Mouse (Mus musculus): ENCODE data around the gene Ano2. TPM values are rescaled to one million over a fixed set of nuclear protein-coding genes. Genes with fewer than 3 reads are reported as not detected.

The Ano2 gene
- polyA plus RNA-seq, 1 experiment: not detected

DNA sequence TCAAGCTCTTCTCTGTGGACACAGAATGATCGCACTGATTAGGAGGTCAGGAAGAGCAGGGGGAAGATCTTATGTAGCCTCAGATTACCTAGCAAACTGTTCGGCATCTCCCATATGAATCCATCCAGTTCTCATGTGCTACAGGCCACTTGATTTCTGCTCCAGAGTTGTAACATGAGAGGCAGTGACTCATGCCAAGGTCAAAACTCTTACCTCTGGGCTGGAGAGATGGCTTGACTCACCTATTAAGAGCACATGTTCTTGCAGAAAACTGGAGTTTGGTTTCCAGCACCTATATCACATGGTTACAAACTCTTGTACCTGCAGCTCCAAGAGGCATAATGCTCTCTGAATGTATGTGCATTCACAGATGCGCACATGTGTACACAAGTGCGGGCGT, 289.4 kb downstream of the Ano2 start:
- Histone ChIP-seq H3K79me2 (ENCODE audit: control insufficient read depth, insufficient read depth) (no peaks in the 10 kb centered on the region), H3K4me3 (no peak overlapping the region), H3K27me3 (ENCODE audit: control insufficient read depth, insufficient read depth, insufficient read length) (no peaks in the 10 kb centered on the region), H3ac (ENCODE audit: control insufficient read depth, insufficient read length) (no peak overlapping the region), H3K36me3 (ENCODE audit: control insufficient read depth, insufficient read depth) (no peaks in the 10 kb centered on the region), H3K4me2 (ENCODE audit: low read depth) (no peak overlapping the region)
- TF ChIP-seq SRF (IDR thresholded peaks at IDR 0.05; ENCODE audit: control insufficient read depth, insufficient read length, low read depth): no peak
- TF ChIP-seq CEBPB (IDR thresholded peaks at IDR 0.05; ENCODE audit: insufficient read depth, poor library complexity, severe bottlenecking): no peak
- no peak for TF ChIP-seq POLR2A (IDR thresholded peaks at IDR 0.05; ENCODE audit: insufficient read length, low read depth)
- TF ChIP-seq E2F4 (IDR thresholded peaks at IDR 0.05; ENCODE audit: insufficient read depth): no peak
- TF ChIP-seq TCF12 (IDR thresholded peaks at IDR 0.05; ENCODE audit: insufficient read depth, poor library complexity, severe bottlenecking): no peak
- TF ChIP-seq POLR2AphosphoS2 (IDR thresholded peaks at IDR 0.05; ENCODE audit: insufficient read length, low read depth): no peak
- TF ChIP-seq TCF3 (IDR thresholded peaks at IDR 0.05; ENCODE audit: insufficient read length, low read depth): no peak
- TF ChIP-seq MAX (IDR thresholded peaks at IDR 0.05; ENCODE audit: low read depth): no peak
- no peak for TF ChIP-seq MYOG (IDR thresholded peaks at IDR 0.05; ENCODE audit: control insufficient read depth in 1 of 3, insufficient read depth in 1 of 3, insufficient read length in 2 of 3, low read depth in 2 of 3)
- TF ChIP-seq USF1 (IDR thresholded peaks at IDR 0.05; ENCODE audit: low read depth): no peak
- no peak for TF ChIP-seq MYOD1 (IDR thresholded peaks at IDR 0.05; ENCODE audit: control insufficient read depth in 1 of 3, insufficient read length in 2 of 3, low read depth in 2 of 3)
- no peak for TF ChIP-seq REST (IDR thresholded peaks at IDR 0.05; ENCODE audit: insufficient read depth, insufficient read length)

DNA sequence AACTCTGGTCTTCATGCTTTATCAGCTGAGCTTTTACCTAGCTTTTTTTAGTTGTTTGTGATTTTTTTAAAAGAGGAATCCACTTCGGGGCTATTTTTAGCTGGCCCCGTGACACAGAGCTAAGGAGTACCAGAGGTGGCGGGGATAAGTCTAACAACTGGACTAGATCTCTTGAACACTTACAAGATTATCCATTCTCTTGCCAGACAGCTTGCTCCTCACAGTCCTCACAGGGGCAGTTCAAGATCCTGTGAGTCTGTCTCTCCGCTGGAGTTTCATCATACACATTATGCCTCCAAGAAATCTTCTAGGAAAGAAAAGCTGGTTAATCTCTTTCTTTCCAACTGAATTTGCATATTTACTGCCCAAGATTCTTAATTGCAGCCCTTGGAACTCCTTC, 293.8 kb downstream of the Ano2 start:
- no peaks in the 10 kb centered on the region for H3K36me3 ChIP-seq (ENCODE audit: control insufficient read depth, insufficient read depth)
- H3K79me2 ChIP-seq (ENCODE audit: control insufficient read depth, insufficient read depth): no peaks in the 10 kb centered on the region
- TF ChIP-seq MYOD1 (IDR thresholded peaks at IDR 0.05; ENCODE audit: control insufficient read depth in 1 of 3, insufficient read length in 2 of 3, low read depth in 2 of 3): no peak
- TF ChIP-seq E2F4 (IDR thresholded peaks at IDR 0.05; ENCODE audit: insufficient read depth): no peak
- no peak for TF ChIP-seq MYOG (IDR thresholded peaks at IDR 0.05; ENCODE audit: control insufficient read depth in 1 of 3, insufficient read depth in 1 of 3, insufficient read length in 2 of 3, low read depth in 2 of 3)
- no peak for TF ChIP-seq SRF (IDR thresholded peaks at IDR 0.05; ENCODE audit: control insufficient read depth, insufficient read length, low read depth)
- TF ChIP-seq POLR2AphosphoS2 (IDR thresholded peaks at IDR 0.05; ENCODE audit: insufficient read length, low read depth): no peak
- TF ChIP-seq CEBPB (IDR thresholded peaks at IDR 0.05; ENCODE audit: insufficient read depth, poor library complexity, severe bottlenecking): no peak
- TF ChIP-seq TCF12 (IDR thresholded peaks at IDR 0.05; ENCODE audit: insufficient read depth, poor library complexity, severe bottlenecking): no peak
- TF ChIP-seq REST (IDR thresholded peaks at IDR 0.05; ENCODE audit: insufficient read depth, insufficient read length): no peak
- TF ChIP-seq USF1 (IDR thresholded peaks at IDR 0.05; ENCODE audit: low read depth): no peak
- no peak for TF ChIP-seq TCF3 (IDR thresholded peaks at IDR 0.05; ENCODE audit: insufficient read length, low read depth)
- no peak for TF ChIP-seq MAX (IDR thresholded peaks at IDR 0.05; ENCODE audit: low read depth)
- no peak for TF ChIP-seq POLR2A (IDR thresholded peaks at IDR 0.05; ENCODE audit: insufficient read length, low read depth)

DNA sequence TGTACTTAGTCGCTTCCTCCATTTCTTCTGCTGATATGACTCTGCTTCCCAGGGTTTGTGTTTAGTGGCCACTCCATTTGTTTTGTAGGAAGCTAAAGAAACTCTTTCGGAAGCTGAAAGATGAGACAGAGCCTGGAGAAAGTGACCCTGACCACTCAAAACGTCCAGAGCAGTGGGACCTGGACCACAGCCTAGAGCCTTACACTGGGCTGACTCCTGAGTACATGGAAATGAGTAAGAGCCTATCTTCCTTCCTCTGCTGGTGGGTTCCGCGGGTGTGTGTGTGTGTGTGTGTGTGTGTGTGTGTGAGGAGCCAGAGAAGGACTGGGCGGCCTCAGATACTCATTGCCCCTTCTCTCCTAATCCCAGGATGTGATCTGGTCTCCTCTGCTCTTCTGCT, 302.5 kb downstream of the Ano2 start:
- no peak overlapping the region for H3ac ChIP-seq (ENCODE audit: control insufficient read depth, insufficient read length)
- H3K4me3 ChIP-seq: no peak overlapping the region
- TF ChIP-seq E2F4 (IDR thresholded peaks at IDR 0.05; ENCODE audit: insufficient read depth): no peak
- TF ChIP-seq MYOD1 (IDR thresholded peaks at IDR 0.05; ENCODE audit: control insufficient read depth in 1 of 3, insufficient read length in 2 of 3, low read depth in 2 of 3): no peak
- no peak for TF ChIP-seq POLR2AphosphoS2 (IDR thresholded peaks at IDR 0.05; ENCODE audit: insufficient read length, low read depth)
- TF ChIP-seq CEBPB (IDR thresholded peaks at IDR 0.05; ENCODE audit: insufficient read depth, poor library complexity, severe bottlenecking): no peak
- no peak for TF ChIP-seq POLR2A (IDR thresholded peaks at IDR 0.05; ENCODE audit: insufficient read length, low read depth)
- TF ChIP-seq TCF3 (IDR thresholded peaks at IDR 0.05; ENCODE audit: insufficient read length, low read depth): no peak
- no peak for TF ChIP-seq MYOG (IDR thresholded peaks at IDR 0.05; ENCODE audit: control insufficient read depth in 1 of 3, insufficient read depth in 1 of 3, insufficient read length in 2 of 3, low read depth in 2 of 3)
- no peak for TF ChIP-seq MAX (IDR thresholded peaks at IDR 0.05; ENCODE audit: low read depth)
- TF ChIP-seq TCF12 (IDR thresholded peaks at IDR 0.05; ENCODE audit: insufficient read depth, poor library complexity, severe bottlenecking): no peak
- no peak for TF ChIP-seq REST (IDR thresholded peaks at IDR 0.05; ENCODE audit: insufficient read depth, insufficient read length)
- TF ChIP-seq SRF (IDR thresholded peaks at IDR 0.05; ENCODE audit: control insufficient read depth, insufficient read length, low read depth): no peak
- no peak for TF ChIP-seq USF1 (IDR thresholded peaks at IDR 0.05; ENCODE audit: low read depth)
- no peaks in the 10 kb centered on the region for H3K27me3 ChIP-seq (ENCODE audit: control insufficient read depth, insufficient read depth, insufficient read length)
- no peaks in the 10 kb centered on the region for H3K79me2 ChIP-seq (ENCODE audit: control insufficient read depth, insufficient read depth)
- no peak overlapping the region for H3K4me2 ChIP-seq (ENCODE audit: low read depth)
- no peaks in the 10 kb centered on the region for H3K36me3 ChIP-seq (ENCODE audit: control insufficient read depth, insufficient read depth)

More for the DNA sequence above, 293.8 kb downstream of the Ano2 start:
- Histone ChIP-seq H3K27me3 (ENCODE audit: control insufficient read depth, insufficient read depth, insufficient read length) (no peaks in the 10 kb centered on the region), H3ac (ENCODE audit: control insufficient read depth, insufficient read length) (no peak overlapping the region), H3K4me2 (ENCODE audit: low read depth) (no peak overlapping the region), H3K4me3 (no peak overlapping the region)

DNA sequence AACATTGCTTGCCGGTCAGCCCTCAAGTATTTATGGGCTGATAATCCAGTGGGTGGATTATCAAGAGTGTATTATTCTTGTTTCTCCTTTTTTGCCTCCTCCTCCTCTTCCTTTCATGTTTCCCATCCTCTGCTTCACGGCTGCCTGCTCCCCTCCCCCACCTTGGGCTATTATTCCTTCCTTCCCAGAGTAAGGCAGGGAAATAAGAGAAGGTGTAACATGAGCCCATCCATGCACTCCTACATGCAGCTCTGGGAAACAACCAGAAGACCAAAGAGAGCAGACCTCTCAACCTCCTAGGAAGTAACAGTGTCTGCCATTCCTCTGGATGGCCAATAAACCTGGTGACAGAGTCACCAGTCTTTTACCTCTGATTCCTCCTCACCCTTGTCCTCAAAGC, 311.6 kb downstream of the Ano2 start:
- H3K79me2 ChIP-seq (ENCODE audit: control insufficient read depth, insufficient read depth): no peaks in the 10 kb centered on the region

More for the DNA sequence above, 311.6 kb downstream of the Ano2 start:
- H3K27me3 ChIP-seq (ENCODE audit: control insufficient read depth, insufficient read depth, insufficient read length): no peaks in the 10 kb centered on the region
- H3K4me3 ChIP-seq: no peak overlapping the region
- TF ChIP-seq POLR2AphosphoS2 (IDR thresholded peaks at IDR 0.05; ENCODE audit: insufficient read length, low read depth) (no peak), REST (IDR thresholded peaks at IDR 0.05; ENCODE audit: insufficient read depth, insufficient read length) (no peak), SRF (IDR thresholded peaks at IDR 0.05; ENCODE audit: control insufficient read depth, insufficient read length, low read depth) (no peak), TCF12 (IDR thresholded peaks at IDR 0.05; ENCODE audit: insufficient read depth, poor library complexity, severe bottlenecking) (no peak), MYOG (IDR thresholded peaks at IDR 0.05; ENCODE audit: control insufficient read depth in 1 of 3, insufficient read depth in 1 of 3, insufficient read length in 2 of 3, low read depth in 2 of 3) (no peak), MAX (IDR thresholded peaks at IDR 0.05; ENCODE audit: low read depth) (no peak), CEBPB (IDR thresholded peaks at IDR 0.05; ENCODE audit: insufficient read depth, poor library complexity, severe bottlenecking) (no peak), E2F4 (IDR thresholded peaks at IDR 0.05; ENCODE audit: insufficient read depth) (no peak), TCF3 (IDR thresholded peaks at IDR 0.05; ENCODE audit: insufficient read length, low read depth) (no peak), USF1 (IDR thresholded peaks at IDR 0.05; ENCODE audit: low read depth) (no peak), POLR2A (IDR thresholded peaks at IDR 0.05; ENCODE audit: insufficient read length, low read depth) (no peak), MYOD1 (IDR thresholded peaks at IDR 0.05; ENCODE audit: control insufficient read depth in 1 of 3, insufficient read length in 2 of 3, low read depth in 2 of 3) (no peak)
- no peak overlapping the region for H3ac ChIP-seq (ENCODE audit: control insufficient read depth, insufficient read length)
- H3K4me2 ChIP-seq (ENCODE audit: low read depth): no peak overlapping the region
- no peaks in the 10 kb centered on the region for H3K36me3 ChIP-seq (ENCODE audit: control insufficient read depth, insufficient read depth)

Measured in myocyte (in vitro differentiated cells).